Mouse (Mus musculus) cerebellum, postnatal 25 days (tissue): ENCODE measurements around the gene Ahcyl2.

Experiments used
- DNase-seq, 2 experiments: peaks; one replicate each; pipeline ENCODE4 v3.0.0; 2021; ENCODE audit warnings: mixed read lengths in 2 of 2

Ahcyl2 gene

DNA sequence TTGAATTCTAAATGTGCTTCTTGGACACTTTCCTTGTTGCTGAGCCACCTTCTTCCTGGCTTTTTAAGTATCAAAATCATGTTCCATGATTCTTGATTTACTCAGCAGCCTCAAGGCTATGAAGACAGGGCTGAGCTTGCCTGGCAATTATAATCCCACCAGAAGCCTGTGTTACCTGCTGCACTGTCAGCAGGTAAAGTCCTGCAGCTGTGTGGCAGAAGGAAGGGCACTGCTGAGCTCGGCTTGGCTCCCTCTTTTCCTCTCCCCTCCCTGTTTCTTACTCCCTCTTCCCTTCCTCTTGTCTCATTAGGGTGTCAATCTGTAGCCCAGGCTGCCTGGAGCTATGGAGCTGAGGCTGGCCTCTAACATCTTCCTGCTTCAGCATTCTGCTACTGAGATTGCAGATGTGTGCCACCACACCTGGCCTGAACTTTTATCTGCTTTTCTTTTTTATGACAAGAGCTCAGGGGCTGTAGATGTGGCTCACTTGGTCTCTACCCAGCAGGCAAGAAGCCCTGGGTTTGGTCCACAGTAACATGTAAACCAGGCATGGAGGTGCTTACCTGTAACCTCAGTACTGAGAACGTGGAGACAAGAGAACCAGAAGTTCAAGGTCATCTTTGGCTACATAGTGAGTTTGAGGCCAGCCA is 3.0 kb downstream of the Ahcyl2 start:
- DNase-seq = no peak

DNA sequence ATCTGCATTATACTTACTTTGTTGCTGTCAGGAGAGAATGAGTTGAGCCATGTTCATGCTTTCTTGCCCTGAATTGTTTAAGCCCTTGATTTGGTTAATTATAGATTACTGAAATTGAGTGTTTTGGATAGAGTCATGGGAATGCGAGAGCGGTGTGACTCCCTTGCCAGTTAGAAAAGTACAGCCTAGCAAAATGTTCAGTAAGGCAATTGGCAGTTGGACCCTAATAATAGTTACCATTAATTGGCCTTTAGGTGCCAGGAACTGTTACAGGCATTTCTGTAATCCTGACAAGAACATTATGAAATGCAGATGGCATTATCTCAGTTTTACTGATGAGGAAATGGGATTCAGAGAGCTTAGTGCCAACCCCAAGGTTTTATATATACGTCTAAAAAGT is 4.4 kb downstream of the Ahcyl2 start:
- no peak for DNase-seq

DNA sequence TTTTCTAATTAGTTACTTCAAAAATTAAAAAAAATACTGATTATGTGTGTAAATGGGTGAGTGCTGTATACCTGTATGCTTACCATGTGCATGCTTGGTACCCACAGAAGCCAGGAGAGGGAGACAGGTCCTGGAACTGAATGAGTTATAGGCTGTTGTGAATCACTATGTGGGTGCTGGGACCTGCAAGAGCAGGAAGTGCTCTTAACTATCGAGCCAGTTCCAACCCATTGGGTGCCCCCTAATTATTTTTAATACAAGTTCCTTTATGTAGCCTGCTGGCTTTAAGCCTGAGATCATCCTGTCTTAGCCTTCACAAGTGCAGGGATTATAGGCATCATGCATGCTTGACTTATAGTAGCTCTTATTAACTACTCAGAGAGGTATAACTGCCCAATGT is 6.3 kb downstream of the Ahcyl2 start:
- no peak for DNase-seq

DNA sequence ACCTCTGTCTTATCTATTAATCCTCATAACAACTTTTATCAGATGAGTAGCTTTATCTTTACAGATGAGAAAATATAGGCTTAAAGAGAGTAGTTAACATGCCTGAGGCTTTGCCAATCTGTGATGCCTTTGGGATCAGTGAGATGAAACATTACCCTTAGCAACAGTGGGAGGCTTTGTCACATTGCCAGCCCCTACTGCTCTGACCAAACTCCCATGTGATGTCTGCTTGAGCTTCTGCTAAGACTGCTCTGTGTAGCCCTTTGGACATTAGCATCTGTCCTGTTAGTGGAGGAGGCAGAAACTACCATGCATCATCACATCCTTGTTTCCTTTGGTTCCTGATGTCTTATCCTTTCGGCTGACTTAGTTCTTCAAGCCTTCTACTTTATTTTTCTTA is 7.8 kb downstream of the Ahcyl2 start:
- peak in 1 of 2 experiments; percentile 68 for DNase-seq

DNA sequence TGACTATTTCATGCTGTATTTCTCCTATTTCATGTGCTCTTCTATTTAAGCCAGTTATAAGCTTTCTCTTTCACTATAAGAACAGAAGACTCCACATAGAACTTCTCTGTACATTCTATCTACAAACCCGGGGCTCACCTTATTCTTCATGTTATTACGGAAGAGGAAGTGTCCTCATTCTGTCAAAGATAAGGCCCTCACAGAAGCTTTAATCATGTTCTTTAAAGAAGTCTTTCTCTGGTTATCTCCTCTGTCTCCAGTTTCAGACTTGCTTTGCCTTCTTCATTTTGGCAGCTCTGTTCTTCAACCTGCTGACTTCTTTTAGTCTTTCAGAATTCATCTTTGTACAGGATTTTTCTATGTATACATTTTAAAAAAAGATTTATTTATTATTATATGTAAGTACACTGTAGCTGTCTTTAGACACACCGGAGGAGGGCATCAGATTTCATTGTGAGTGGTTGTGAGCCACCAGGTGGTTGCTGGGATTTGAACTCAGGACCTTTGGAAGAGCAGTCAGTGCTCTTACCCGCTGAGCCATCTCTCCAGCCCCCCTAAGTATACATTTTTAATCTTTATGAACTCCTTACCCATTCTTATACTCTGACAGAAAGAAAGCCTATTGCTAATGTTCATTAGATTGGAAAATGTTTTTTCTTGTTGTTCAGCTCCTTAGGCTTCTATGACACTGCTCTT is 8.9 kb downstream of the Ahcyl2 start:
- DNase-seq = no peak

DNA sequence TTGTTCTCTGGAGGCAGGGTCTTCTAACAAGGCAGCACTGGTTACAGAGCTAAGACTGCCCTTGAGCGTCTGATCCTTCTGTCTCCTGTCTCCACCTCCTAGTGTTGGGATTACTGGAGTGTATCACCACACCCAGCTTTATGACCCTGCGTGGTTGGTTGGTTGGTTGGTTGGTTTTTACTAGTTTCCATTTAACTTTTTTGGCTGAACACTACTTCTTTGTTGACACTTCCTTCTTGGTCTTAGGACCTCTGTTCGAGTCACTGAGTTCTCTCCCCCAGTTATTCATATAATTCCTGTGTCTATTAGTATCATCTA is 9.4 kb downstream of the Ahcyl2 start:
- DNase-seq = no peak

DNA sequence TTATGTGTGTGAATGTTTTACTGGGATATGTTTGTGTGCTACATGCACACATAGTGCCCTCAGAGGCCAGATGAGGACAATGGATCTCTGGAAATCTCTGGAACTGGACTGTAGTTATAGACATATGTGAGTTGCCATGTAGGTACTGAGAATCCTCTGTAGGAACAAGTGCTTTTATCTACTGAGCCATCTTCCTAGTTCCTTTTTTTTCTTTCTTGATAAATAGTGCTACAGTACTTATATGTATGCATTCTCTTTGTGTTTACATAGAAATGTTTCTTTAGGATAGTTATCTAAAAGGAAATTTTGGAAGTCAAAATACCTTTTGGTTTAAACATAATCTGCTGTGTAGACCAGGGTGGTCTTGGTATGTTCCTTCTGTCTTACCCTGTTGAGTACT is 12.3 kb downstream of the Ahcyl2 start:
- DNase-seq = no peak

DNA sequence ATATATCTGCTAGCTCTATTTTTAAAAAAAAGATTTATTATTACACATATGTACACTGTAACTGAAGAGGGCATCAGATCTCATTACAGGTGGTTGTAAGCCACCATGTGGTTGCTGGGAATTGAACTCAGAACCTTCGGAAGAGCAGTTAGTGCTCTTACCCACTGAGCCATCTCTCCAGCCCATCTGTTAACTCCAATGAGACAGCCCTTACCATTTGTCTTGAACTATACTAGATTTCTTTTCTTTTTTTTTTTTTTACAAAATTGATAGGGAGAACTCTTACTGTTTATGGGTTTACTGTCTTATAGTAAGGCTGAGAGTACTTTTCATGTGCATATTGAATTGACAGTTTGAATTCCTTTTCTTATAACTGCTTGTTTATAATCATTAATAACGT is 12.8 kb downstream of the Ahcyl2 start:
- DNase-seq = no peak

DNA sequence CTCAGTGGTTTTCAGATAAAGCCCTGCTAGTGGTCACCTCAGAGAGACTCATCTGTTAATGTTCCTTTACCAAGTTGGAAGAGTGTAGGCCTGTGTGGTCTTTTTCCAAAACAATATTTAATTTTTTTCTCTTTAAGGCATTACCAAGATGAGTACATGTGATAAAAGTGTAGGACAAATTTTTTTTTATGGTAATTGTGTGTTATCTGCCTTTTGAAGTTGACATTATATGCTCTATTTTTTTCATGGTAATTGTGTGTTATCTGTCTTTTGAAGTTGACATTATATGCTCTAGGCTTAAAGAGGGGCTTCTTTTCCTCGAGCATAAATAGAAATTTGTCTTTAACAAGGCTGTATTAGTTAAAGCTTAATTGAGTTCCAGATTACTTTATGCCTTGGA is 14.4 kb downstream of the Ahcyl2 start:
- DNase-seq = no peak

DNA sequence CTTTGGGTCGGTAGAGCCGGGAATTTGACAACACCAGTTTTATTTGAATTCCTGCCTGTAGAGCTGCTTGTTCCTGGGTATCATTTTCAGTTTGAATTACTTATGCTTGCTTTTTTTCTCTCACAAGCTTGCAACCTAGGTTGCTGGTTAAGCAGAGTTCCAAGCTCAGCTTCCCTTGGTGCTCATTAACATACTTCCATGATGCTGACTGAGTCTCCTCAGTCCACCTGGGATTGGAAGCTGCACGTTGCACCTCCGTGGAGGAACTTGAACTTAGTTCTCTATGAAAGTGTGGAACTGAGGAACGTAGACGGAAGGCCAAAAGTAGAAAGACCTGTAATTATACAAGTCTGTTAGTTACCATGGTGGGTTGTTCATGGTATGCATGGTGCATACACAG is 16.1 kb downstream of the Ahcyl2 start:
- DNase-seq = no peak

DNA sequence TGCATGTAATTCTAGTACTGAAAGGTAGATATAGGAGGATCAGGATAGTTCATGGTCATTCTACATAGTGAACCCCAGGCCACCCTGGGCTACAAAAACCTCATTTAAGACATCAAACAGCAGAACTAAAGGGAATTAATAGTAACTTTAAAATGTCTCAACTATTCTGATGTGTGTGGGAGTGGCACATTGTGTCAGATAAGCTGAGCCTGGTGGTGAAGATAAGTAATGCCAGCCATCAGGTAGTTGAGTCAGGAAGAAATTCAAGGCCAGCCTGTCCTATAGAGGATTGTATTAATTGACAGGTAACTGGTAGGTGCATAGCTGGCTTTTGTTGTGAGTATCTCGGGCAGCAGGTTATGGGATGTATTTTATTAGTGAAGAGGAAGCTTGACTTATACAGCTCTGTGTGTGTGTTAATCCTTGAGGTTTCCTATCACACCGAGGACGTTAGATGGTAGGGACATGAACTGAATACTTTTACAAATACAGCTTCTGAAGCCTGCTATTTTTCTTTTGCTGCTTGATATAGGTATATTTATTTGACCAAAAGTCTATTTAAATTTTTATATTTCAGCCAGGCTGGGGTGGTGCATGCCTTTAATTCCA is 16.7 kb downstream of the Ahcyl2 start:
- no peak for DNase-seq

DNA sequence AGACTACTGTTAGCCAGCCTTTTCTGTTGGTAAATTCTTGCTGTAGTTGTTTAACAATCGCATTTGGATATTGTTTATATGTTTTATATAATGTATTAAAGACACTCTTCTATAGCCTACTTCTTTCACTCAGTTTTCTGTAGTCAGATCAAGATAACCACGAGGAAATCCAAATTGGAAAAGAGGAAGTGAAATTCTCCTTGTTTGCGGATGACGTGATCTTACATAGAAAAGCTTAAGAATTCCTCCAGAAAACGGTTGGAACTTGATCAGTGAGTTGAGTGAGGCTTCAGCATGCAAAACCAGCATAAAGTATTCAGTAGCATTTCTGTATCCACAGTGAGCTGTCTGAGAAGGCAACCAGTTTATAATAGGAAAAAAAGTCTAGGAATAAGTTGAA is 17.9 kb downstream of the Ahcyl2 start:
- DNase-seq = no peak

DNA sequence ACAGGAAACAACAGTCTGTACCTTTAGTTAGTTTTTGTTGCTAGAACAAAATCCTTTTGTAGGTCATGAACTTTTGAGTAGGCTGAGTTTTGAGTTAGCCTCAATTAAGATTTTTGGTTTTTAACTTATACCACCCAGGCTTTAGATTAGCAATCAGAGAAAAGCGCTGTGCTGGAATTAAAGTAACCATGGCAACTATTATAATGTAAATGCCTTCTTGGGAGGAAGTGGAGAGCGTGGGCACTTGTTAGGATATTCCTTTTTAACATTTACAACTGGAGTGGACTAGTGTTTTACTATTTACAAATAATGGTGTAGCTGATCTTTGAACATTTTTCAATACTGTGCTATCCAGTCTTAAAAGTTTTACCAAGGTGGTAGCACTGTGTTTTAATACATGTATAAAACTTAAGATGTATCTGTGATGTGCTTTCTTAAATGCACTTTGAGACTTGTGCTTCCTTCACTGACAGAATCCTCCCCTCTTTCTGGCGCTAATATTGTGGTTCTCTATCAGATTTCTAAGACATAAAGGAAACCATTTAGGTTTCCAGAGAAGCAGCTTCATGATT is 21.1 kb downstream of the Ahcyl2 start:
- DNase-seq = no peak

DNA sequence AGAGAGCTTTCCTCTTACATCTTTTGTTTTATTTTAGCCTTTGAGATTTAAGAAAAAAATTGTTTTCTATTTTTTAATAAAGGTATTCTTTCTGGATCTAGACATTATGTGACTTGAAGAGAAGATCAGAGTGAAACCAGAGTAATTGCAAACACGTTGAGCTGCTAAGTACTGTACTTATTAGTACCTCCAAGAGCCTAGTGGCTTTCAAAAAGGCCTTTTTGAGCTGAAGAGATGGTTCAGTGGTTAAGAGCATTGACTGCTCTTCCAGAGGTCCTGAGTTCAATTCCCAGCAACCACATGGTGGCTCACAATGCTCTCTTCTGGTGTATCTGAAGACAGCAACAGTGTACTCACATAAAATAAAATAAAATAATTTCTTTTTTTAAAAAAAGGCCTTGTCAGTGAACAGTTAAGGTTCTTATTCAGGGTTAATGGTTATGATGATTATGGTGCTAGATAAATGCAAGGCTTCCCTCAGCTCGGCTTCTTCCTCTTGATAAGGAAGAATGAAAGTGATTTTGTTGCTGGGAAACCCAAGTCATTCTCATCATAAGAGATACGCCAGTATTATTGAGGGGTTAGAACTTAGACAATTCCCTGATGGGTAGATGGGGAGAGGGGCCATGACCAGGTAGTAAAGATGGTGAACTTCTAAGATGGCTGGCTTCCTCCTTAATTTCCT is 22.3 kb downstream of the Ahcyl2 start:
- DNase-seq = no peak

DNA sequence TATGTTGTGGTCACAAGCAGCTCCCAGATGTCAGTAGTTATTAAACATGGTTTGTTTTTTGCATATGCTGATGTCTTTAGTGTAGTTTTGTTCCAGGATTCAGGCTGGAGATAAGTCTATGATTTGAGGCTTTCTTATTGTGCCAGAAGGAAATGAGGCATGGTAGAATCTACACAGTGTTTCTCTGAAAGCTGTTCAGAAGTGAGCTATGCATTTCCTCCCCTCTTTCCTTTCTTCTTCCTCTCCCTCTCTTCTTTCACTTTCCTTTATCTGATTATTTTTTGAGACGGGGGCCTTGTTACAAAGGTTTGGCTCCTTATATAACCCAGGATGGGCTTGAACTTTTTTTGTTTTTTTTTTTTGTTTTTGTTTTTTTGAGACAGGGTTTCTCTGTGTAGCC is 25.7 kb downstream of the Ahcyl2 start:
- no peak for DNase-seq

DNA sequence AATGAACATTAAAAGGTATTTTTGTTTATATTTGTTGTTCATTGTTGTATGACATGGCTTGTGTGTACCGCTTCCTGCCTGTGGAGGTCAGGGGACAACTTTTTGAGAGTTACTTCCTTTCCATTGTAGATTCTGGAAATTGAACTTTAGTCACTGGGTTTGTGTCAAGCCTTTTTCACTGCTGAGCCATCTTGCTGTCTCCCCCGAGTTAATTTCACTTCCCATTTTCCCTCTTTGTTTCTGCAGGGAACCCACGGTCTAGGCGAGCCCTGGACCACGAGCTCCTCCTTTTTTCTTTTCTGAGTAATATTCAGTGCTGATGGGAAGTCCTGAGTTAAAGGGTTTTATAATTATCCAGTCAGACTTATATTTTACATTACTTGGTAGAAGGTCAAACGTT is 26.8 kb downstream of the Ahcyl2 start:
- no peak for DNase-seq

DNA sequence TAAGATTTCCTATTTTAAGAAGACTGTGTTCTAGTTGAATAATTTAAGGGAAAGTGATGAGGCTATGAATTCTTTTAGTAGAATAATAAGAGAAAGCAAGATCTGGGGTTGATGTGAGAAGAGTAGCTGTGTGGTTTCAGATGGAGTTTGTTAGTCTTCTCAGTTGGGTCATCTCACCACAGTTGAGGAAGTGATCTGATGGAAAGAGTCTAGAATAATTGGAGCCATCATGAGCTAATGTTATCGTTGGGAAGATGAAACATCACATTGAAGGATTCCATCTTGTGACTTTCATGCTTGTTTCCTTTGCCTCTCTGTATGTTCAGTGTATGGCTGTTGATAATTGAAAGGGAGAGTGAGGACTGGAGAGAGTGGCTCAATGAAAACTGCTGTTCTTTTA is 35.2 kb downstream of the Ahcyl2 start:
- no peak for DNase-seq

DNA sequence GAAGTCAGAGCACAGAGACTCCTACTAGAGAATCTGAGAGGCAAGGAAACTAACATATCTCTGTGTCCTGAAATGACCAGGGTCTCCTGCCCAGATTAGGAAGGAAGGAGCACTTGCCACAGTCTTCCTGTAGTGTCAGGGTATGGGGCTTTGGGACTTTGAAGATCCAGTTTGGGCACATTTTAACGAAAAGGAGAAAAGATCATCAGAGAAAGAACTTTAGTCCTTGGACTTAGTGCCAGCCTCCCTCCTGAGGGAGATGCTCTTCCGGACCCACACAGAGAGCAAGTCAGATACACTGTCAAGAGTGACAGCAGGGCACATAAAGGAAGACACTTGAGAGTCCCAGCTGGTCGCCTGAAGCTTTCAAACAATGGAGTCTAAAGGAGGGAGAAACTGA is 36.2 kb downstream of the Ahcyl2 start:
- DNase-seq = no peak

DNA sequence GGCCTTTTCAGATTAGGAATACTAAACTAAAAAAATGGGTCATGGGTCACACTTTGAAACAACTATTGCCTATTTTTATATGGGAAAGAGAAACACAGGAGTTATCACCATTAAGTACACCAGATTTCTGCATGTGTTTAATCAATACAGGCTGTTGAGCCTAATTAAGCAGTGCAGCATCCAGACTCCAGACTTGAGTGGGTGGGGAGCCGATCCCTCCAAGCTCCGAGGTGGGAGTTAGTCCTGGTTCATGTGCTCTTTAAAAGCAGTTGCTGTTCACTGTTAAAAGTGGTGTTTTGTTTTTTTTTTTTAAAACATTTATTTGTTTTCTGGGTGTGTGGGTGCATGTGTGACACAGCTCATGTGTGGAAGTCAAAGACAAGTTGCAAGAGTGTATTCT is 37.6 kb downstream of the Ahcyl2 start:
- DNase-seq = no peak

DNA sequence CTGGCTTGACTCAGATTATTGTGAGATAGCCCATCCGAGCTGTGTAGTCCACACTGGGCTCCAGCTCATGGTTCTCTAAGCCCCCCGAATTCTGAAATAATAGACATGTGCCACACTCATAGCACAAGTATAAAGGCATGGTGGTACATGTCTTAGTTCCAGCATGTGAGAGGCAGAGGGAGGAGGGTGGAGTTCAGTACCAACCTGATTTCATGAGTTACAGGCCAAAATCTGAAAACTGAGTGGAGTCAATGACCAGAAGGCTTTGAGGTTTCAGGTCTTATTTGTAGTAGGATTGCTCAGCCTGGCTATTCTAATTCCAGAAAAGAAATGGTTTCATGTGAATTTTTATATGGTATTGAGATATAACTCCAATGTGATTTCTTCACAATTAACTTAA is 44.3 kb downstream of the Ahcyl2 start:
- DNase-seq = no peak

DNA sequence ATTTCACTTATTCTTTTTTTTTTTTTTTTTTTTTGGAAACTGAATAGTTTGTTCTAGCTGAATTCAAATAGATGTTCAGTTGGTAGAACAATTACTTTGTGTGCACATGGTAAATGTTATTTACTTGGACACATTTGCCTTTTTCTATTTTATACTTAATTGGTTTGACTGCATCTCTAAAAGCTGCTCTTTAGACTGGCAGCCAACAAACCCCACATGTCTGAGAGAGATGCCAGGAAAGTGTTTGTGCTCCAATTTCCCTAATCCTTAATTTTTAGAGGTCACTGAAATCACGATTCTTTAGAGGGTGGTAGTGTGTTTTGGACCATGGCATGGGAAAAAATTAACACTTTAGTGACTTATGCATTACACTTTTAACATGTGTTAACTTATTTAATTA is 44.8 kb downstream of the Ahcyl2 start:
- peak in 1 of 2 experiments; percentile 35 for DNase-seq

DNA sequence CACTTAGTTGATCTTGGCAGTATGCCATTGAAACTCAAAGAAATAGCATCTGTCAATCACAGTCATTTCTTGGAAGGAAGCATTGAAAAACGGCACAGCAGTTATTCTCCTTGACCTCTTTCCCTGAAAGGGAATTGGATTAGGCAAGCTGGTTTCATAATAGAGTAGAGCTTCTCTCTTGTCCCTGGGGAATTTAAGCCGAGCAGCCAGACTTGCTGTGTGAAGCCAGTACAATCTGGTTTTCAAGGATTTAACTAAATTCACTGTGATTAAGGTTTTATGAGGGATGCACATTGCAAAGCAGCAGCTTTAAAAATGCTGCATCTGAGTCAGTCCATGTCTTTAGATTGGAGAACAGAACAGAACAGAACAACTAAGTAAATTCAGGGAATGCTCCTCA is 46.8 kb downstream of the Ahcyl2 start:
- DNase-seq = peak in 1 of 2 experiments; percentile 14

DNA sequence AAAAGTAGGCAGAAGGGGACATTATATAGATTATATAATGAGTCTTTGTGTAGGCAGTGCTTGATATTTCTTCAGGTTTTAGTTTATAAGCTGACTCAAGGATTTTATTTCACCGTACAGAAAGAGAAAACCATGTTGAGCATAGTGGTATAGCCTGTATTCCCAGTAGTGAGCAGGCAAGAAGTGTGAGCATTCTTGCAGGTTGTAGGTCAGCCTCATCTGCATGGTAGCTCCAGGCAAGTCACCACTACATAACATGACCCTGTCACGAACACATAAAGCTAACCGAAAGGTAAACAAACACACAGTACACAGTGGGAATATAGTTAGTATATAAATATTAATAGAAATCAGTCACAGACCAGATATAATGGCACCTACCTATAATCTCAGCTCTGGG is 47.2 kb downstream of the Ahcyl2 start:
- DNase-seq = no peak

DNA sequence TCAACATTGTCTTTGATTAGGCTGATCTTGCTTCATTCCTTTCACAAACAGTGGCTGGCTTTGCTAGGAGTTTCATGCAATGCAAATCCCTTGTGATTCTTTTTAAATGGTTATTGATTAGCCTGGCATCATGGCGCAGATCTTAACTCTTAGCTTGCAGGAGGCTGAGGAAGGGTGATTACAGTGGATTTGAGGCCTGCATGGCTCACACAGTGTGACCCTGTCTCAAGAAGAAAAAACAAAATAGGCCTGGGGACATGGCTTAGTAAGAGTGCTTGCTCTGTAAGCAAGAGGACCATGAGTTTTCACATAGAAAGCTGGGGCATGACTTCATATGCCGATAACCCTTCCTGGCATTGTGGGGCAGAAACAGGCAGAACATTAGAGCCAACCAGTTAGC is 47.8 kb downstream of the Ahcyl2 start:
- no peak for DNase-seq
